Mouse (Mus musculus): ENCODE measurements around the gene Wdr72.

GRCm38 (mm10) chr9:74109761-74110460 is at the start of gene Wdr72:
- TF ChIP-seq CTCF (IDR thresholded peaks at IDR 0.05; ENCODE audit: borderline replicate concordance, insufficient read depth, low read length), result no peak
- TF ChIP-seq POLR2A (IDR thresholded peaks at IDR 0.05; ENCODE audit: low read depth, low read length), result no peak

All from embryonic fibroblast, embryonic 13.5 days (primary cell).